Mouse (Mus musculus) ES-E14 (cell line): ENCODE measurements around the gene Tpte.

Experiments
- CHD2 ChIP-seq: IDR thresholded peaks from 2 replicates; pipeline ENCODE4 v1.6.1; 2014; ENCODE audit warnings: mild to moderate bottlenecking, low read depth, low read length, inconsistent platforms
- HCFC1 ChIP-seq: IDR thresholded peaks from 2 replicates; pipeline ENCODE4 v1.6.1; 2012; ENCODE audit warnings: low read length, inconsistent platforms, borderline replicate concordance; ENCODE audit not compliant: insufficient read depth
- MAFK ChIP-seq: IDR thresholded peaks from 2 replicates; pipeline ENCODE4 v1.6.1; 2014; ENCODE audit warnings: mild to moderate bottlenecking, low read depth, low read length, inconsistent platforms; ENCODE audit not compliant: insufficient read depth
- ZC3H11A ChIP-seq: IDR thresholded peaks from 2 replicates; pipeline ENCODE4 v1.6.1; 2012; ENCODE audit warnings: low read depth, mild to moderate bottlenecking, inconsistent platforms, low read length, borderline replicate concordance
- ZNF384 ChIP-seq: IDR thresholded peaks from 2 replicates; pipeline ENCODE4 v1.6.1; 2012; ENCODE audit warnings: low read depth, low read length, inconsistent platforms

DNA sequence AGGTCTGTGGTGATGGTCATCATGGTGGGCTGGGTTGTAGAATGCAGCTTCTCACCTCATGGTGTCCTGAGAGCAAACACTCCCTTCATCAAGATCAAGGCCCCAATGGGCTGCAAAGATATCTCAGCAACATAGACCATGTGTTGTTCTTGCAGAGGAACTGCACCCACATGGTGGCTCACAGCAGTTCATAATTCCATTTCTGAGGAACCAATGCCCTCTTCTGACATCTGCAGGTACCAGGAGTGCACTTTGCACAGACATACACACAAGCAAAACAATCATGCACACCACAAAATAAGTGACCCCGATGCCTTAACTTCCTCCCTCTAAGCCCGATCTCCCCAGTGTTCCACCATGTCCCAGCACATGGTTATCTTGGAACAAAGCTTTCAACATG lies 120.0 kb downstream of the Tpte start:
- TF ChIP-seq HCFC1 = no peak
- no peak for TF ChIP-seq ZNF384
- TF ChIP-seq ZC3H11A = no peak
- TF ChIP-seq MAFK = no peak
- TF ChIP-seq CHD2 = no peak
